Mouse (Mus musculus): ENCODE measurements around the gene Cds2. TPM values are rescaled to one million over a fixed set of nuclear protein-coding genes. Genes with fewer than 3 reads are reported as not detected.
"Not testable (repeated sequence)": the region's sequence is repeated elsewhere in the genome, so short reads cannot be mapped to it uniquely, and the experiment has no call there.

The Cds2 gene
- total RNA-seq, 2 experiments from 2014 or later, result 63.3 to 77.3 TPM

GRCm38 (mm10) chr2:132264266-132264710 lies 1.3 kb downstream of the Cds2 start:
- no peak for DNase-seq (ENCODE audit: low spot score in 2 of 2)

DNA sequence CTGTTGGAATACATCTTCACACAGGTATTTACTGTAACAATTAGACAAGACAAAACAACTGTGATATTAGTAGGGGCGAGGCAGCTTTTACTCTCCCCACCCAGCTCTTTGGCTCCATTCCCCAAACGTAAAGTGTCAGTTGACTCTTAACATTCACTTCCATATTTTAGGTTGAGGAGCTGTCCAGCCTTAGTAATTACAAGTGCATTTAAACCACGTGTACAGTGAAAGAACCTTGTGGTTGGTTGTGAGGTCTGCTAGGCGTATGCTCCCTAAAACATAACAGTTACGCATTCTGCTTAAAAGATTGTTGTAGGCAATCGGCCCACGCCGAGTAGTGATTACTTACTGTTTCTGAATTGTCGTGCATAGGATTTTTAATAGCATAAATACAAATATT lies 2.2 kb downstream of the Cds2 start:
- DNase-seq (ENCODE audit: low spot score in 2 of 2), result no peak

DNA sequence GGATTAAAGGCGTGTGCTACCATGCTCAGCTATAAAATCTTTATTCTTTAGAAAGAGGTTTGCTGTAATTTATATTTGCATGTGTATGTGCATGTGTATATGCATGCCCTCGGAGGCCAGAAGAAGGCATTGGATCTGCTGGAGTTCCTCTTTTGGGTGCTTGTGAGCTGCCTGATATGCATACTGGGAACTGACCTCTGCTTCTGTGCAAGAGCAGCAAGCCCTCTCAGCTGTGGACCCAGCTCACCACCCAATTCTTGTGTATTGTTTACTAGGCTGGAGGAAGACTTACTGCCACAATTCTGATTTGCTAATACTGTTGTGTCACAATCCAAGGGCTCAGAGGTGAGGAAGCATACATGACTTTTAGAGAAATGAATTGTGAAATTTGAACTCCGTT lies 3.1 kb downstream of the Cds2 start:
- DNase-seq (ENCODE audit: low spot score in 2 of 2), result no peak

GRCm38 (mm10) chr2:132269217-132269616 lies 6.3 kb downstream of the Cds2 start:
- no peak for DNase-seq (ENCODE audit: low spot score in 2 of 2)

- no peak for DNase-seq (ENCODE audit: low spot score in 2 of 2)
These were observed 7.5 kb downstream of the Cds2 start for GRCm38 (mm10) chr2:132270331-132270951.

GRCm38 (mm10) chr2:132272694-132273389 lies 9.9 kb downstream of the Cds2 start:
- DNase-seq (ENCODE audit: low spot score in 2 of 2), result no peak

DNA sequence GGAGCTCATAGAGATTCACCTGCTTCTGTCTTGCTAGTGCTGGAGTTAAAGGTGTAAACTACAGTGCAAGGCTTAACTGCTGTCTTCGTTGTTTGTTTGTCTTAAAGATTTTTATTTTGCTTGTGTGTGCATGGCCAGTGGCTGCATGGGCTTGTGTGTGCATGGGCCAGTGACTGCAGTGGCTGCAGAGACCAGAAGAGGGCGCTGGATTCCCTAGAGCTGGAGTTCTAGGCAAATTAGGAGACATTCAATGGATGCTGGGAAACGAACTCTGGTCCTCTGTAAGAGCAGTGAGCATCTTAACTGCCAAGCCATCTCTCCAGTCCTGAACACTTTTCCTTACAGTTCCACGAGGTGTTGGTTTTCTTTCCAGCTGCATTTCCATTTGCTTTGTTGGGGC lies 12.6 kb downstream of the Cds2 start:
- DNase-seq (ENCODE audit: low spot score in 2 of 2), result no peak

DNA sequence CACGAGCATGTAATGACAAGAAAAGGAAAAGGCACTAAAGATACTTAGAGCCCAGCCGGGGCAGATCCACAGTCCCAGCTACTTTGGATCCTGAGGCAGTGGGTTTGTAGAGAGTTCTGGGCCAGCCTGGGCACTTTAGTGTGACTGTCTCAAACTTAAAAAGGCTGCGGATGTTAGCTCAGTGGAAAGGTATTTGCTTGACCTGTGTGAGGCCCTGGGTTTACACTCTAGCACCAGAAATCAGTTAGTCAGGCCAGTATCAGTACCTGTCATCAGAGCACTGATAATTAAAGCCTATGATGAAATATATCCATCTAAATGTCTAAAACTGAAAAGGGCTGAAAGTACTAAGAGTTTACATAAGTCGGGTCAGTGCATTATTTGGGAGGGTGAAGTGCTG lies 13.3 kb downstream of the Cds2 start:
- no peak for DNase-seq (ENCODE audit: low spot score in 2 of 2)

- no peak for DNase-seq (ENCODE audit: low spot score in 2 of 2)
These were observed 15.4 kb downstream of the Cds2 start for GRCm38 (mm10) chr2:132278273-132278853.

- no peak for DNase-seq (ENCODE audit: low spot score in 2 of 2)
These were observed 16.5 kb downstream of the Cds2 start for GRCm38 (mm10) chr2:132279336-132279882.

DNA sequence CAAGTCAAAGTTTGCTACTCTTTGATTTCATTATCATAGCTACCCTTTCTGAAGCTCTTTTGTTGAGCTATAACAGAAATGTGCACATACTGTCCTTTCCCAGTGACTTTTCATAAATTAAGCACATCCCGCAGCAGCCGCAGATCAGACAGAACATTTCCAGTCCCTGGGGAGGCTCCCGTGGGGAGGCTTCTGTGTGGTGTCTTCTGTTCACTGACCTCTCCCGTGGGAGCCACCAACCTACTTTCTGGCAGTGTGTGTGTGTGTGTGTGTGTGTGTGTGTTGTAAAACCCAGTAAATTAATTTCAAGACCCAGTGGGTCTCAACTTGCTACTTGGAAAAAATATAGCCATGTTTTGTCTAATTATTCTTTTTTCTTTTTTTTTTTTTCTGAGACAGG lies 17.0 kb downstream of the Cds2 start:
- DNase-seq (ENCODE audit: low spot score in 2 of 2), result no peak

DNA sequence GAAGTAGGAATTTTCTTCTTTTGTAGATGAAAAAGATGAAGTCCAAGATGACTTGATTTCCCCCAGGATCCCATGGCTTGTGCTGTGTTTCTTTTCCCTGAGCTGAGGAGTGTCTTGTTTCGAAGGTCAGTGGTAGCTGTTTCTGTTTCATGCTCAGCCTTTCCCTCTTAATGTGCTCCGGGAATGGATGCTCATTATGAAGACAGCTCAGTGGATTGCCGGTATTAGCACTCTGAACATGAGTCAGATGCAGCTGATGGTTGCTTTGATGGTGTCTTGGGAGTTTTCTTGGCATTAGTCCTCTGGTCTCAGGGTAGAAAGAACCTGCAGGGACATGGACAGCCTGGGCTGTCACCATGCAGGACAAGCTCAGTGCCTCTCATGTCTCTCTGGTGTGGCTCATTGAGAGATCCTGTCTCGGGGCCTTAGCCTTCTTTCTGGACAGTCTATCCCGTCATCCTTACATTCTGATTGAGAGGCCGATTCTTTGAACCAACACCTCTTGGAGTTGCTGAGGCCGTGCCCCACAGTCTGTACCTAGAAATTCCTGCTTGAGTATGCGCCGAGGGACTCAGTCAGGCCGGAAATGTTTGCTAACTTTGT lies 17.7 kb downstream of the Cds2 start:
- DNase-seq (ENCODE audit: low spot score in 2 of 2), result no peak

DNA sequence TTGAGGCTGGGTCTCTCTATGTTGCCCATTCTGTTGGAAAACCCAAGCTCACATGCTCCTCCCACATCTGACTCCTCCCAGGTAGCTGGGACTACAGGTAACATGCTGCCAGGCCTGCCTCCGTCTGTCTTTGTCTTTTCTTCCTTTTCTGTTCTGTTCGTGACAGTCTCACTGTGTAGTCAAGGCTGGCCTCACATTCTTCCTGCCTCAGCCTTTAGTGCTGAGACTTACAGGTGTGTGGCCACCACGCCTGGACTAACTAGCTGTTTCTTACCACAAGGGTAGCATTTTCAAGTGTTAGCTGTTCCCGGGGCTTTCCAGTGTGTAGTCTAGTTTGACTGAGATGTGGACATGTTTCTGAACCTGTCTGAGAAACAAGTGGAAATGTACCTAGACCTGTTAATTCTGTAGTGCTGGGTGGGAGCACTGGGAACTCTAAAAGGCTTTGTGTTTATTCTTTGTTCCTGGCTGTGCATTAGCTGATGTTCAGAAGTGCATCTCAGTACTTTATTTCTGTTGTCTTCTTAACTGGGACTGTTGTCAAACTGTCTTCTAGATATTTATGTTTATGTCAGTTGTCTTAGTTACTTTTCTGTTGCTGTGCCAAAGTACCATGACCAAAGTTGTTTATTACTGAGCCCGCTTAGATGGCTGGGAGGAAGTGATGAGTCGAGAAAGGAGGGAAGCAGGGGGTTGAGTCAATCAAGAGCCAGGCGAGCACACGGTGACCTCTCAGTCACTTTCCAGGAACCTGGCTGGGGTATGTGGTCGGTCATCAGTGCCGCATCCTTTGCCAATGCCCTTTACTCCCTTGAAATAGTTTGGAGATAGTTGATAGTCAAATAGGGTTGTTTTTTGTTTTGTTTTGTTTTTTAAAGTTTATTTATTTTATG lies 18.9 kb downstream of the Cds2 start:
- no peak for DNase-seq (ENCODE audit: low spot score in 2 of 2)

DNA sequence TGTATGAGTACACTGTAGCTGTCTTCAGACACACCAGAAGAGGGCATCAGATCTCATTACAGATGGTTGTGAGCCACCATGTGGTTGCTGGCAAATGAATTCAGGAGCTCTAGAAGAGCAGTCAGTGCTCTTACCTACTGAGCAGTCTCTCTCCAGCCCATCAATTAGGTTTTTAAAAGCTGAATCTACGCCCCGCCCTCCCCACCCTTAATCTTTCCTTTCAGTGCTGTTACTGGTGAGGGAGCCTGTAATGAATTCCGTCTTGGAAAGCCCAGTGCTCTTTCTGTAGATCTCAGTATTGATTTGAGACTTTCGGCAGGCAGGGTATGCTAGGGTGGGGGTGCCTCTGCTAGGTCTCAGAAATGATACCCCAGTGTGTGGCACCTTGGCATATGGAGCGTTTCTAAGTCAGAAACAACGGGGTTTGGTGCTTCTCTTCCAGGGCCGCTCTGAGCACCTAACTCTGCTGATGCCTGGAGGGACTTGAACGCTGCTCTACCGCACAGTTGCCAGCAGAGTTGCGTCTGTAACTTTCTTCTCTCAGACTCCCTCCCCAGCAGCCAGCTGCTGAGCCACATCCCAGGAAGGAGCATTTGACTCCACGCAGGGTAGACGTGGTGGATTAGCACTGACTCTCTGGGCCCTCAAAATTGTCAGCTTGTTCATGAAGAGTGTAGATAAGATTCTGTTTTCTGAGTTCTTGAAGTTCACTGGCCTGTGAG lies 19.7 kb downstream of the Cds2 start:
- DNase-seq (ENCODE audit: low spot score in 2 of 2), result no peak

GRCm38 (mm10) chr2:132283236-132284070 lies 20.5 kb downstream of the Cds2 start:
- DNase-seq (ENCODE audit: low spot score in 2 of 2), result no peak

- DNase-seq (ENCODE audit: low spot score in 2 of 2), result no peak
These were observed 21.7 kb downstream of the Cds2 start for GRCm38 (mm10) chr2:132284492-132285139.

GRCm38 (mm10) chr2:132285722-132286121 lies 22.8 kb downstream of the Cds2 start:
- DNase-seq (ENCODE audit: low spot score in 2 of 2), result not testable (repeated sequence)

- DNase-seq (ENCODE audit: low spot score in 2 of 2), result no peak
These were observed 23.6 kb downstream of the Cds2 start for GRCm38 (mm10) chr2:132286376-132287076.
